Mouse (Mus musculus) thymus, adult 2 months (tissue): ENCODE data around the gene Slc5a3. TPM values are rescaled to one million over a fixed set of nuclear protein-coding genes. Genes with fewer than 3 reads are reported as not detected.

Experiments used
- DNase-seq: peaks from one replicate; pipeline ENCODE4 v3.0.0; 2021
- H3K27ac ChIP-seq: fragments of 200-500 bp; 2 replicates; pipeline ENCODE4 v1.5.1; 2012; ENCODE audit warnings: low read length, control low read depth; ENCODE audit not compliant: control insufficient read depth, insufficient read depth
- H3K27me3 ChIP-seq: fragments of 200-500 bp; 2 replicates; pipeline ENCODE4 v1.6.1; 2012; ENCODE audit warnings: mild to moderate bottlenecking, low read length, moderate library complexity, mixed read lengths; ENCODE audit not compliant: control insufficient read depth, insufficient read depth
- H3K36me3 ChIP-seq: fragments of 200-500 bp; 2 replicates; pipeline ENCODE4 v1.6.1; 2012; ENCODE audit warnings: mild to moderate bottlenecking, low read length, moderate library complexity; ENCODE audit not compliant: control insufficient read depth, insufficient read depth
- H3K4me1 ChIP-seq: fragments of 200-500 bp; replicated peaks from 2 replicates; pipeline ENCODE4 v1.6.1; 2012; ENCODE audit warnings: low read length; ENCODE audit not compliant: control insufficient read depth, insufficient read depth
- H3K4me3 ChIP-seq: fragments of 200-500 bp; 2 replicates; pipeline ENCODE4 v1.5.1; 2012; ENCODE audit warnings: mild to moderate bottlenecking, low read length, control low read depth, moderate library complexity; ENCODE audit not compliant: control insufficient read depth, insufficient read depth
- CTCF ChIP-seq: fragments of 200-500 bp; IDR thresholded peaks from 2 replicates; pipeline ENCODE4 v1.5.1; 2012; ENCODE audit warnings: mild to moderate bottlenecking, control low read depth, low read length, moderate library complexity, borderline replicate concordance; ENCODE audit not compliant: control insufficient read depth, poor library complexity, insufficient read depth; ENCODE audit errors: extremely low read depth
- POLR2A ChIP-seq: fragments of 200-500 bp; IDR thresholded peaks from 2 replicates; pipeline ENCODE4 v1.6.1; 2012; ENCODE audit warnings: mild to moderate bottlenecking, low read length, control low read depth, moderate library complexity; ENCODE audit not compliant: control insufficient read depth, poor library complexity, insufficient read depth; ENCODE audit errors: extremely low read depth
- WGBS: fragments of 180-500 bp; shearing (Covaris S2); methylation state at CpG from one replicate; pipeline ENCODE4 v1.1.7; 2018; 5-methylcytosine and 5-hydroxymethylcytosine counted together
- polyA plus RNA-seq: library from polyadenylated mRNA; depleted of rRNA; stranded (reverse); fragments of >200 nt; gene quantifications from 2 replicates; pipeline ENCODE4 v1.2.3, GENCODE M21; 2012; rRNA removed

The Slc5a3 gene
- 3.2 and 3.5 TPM in 2 replicates for polyA plus RNA-seq

DNA sequence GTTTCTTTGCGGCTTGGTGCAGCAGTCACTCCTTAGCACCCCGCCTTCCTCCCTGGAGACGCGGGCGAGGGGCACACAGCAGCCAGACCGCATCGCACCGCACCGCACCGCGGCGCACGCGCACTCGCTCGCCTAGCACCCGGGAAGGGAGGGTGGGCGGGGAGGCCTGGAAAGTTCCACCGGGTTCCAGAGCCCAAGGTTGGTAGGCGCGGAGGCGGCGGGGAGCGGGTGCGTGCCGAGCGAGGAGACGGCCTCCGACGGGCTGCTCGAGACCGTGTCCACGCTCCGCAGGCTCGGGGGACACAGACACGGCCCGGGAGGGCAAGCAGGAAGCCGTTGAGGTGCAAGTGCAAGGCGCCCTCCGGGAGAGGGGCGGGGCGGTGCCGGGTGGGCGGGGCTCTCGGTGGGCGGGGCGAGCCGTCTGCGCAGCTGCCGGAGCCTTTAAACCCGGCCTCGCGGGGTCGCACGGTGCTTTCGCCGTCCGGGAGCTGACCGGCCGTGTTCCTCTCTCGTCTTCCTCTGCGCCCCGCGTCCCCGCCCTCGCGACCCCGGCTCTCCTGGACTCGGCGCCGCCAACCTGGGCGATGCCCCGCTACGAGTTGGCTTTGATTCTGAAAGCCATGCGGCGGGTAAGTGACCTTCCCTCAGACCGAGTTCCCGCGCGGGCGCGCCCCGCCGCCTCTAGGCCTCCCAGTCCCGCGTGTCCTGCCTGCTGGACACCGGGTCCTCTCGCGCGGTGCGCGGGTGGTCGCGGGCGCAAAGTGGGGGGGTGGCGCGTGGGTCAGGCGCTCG is at the start of gene Slc5a3, which contains the start of the genes Mrps6 and Gm49711:
Slc5a3 (plus strand) TSS at position 471 of the 792 bp plus-strand sequence.
Mrps6 (plus strand) TSS at position 419 of the 792 bp plus-strand sequence.
Gm49711 (plus strand) TSS at position 465 of the 792 bp plus-strand sequence.
- peak within 1 kb of the TSS; percentile 43; the same call in 1 of the 2 replicates for H3K27ac ChIP-seq
- peak; percentile 83 for DNase-seq
- peak within 1 kb of the TSS; percentile 95 for H3K4me3 ChIP-seq
- under 1% methylated on average over 98 of the region's 99 CpGs for WGBS
- TF ChIP-seq CTCF (peak; percentile 29; the same call in 1 of the 2 replicates), POLR2A (peak; percentile 89)
- H3K4me1 ChIP-seq, result peaks cover 18% of the 10 kb centered on the region
- no peaks in the 10 kb centered on the region for H3K27me3 ChIP-seq
- no peaks in the 10 kb centered on the region for H3K36me3 ChIP-seq

DNA sequence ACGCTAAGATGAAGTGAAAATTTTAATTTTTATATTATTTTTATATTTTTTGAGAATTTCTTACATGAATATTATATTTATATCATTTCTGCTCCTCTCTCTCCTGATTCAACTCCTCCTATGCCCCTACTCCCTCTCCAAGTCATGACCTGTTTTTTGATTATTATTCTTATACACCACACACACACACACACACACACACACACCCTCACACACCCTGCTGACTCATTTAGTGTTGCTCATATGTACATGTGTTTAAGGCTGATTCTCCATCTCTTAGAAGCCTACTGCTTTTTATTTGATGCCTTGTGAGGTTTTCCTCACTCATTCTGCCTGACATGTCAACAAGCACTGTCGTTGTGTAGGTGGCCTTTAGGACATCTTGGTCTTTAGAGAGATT is 48.5 kb upstream of the Slc5a3 start:
- Histone ChIP-seq H3K4me3 (no peak overlapping the region), H3K4me1 (no peaks in the 10 kb centered on the region), H3K27ac (no peak overlapping the region), H3K36me3 (no peaks in the 10 kb centered on the region), H3K27me3 (no peaks in the 10 kb centered on the region)
- TF ChIP-seq CTCF (no peak), POLR2A (no peak)
- 98% methylated on average over 2 of the region's 2 CpGs for WGBS
- DNase-seq, result no peak

DNA sequence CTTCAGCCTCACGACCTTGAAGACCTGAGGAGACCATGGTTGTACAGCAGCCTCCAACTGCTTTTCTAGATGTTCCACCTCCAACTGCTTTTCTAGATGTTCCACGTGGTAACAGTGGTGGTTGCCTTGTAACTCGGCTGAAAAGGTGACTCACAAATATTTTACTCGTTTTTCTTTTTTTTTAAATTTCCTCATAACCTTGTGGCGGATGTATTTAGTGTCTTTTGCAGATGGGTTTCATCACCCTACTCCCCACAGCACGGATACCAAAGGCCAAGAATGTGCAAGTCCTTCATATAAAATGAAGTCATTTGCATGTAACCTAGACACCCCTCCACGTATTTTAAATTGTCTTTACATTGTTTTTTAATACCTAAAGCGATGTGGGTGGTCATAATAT is 41.3 kb upstream of the Slc5a3 start:
- no peak for TF ChIP-seq POLR2A
- no peak for TF ChIP-seq CTCF
- Histone ChIP-seq H3K36me3 (no peaks in the 10 kb centered on the region), H3K4me1 (peaks cover 13% of the 10 kb centered on the region), H3K4me3 (no peak overlapping the region), H3K27me3 (no peaks in the 10 kb centered on the region), H3K27ac (no peak overlapping the region)
- no peak for DNase-seq
- 67% methylated on average over 8 of the region's 8 CpGs for WGBS

DNA sequence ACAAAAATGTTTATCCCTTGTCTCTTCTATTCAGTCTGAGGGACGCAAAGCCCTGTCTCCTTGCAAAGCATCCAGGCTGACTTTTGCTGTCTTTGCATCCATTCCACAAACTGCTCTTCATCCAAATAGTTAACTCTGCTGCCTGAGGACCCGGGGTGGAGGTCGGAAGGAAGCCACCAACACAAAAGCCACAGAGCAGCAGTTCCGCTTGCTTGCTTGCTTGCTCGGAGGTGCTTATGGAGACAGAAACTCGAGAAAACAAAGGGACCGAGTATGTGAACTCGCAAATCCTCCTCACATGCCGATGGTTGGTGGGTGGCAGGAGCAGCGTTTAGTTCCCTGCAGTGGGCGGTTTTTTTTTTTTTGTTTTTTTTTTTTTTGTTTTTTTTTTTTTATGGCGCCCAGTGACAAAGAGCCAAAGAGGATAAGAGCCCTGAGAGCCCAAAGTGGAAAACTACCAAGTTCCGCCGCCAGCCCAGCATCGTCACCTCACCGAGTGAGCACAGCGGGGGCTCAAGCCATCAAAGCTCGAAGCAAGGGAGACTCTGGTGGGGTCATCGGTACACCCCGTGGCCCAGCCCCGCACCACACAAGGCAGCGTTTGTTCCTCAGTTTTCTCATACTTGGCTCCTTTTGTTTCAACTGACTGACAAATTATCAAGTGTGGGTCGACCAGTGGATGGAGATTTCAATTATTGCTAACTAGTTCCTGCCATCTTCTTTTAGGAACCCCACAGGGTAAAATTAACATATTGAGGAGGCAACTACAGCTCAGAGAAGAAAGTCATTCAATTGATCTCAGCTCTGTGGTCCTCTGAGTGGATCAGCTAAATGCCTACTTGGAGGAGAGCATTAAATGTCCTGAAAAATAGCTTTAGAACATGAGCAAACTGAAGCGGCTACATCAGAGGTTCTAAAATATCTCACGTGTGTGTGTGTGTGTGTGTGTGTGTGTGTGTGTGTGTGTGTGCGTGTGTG is 38.7 kb upstream of the Slc5a3 start:
- Histone ChIP-seq H3K36me3 (no peaks in the 10 kb centered on the region), H3K4me1 (peaks cover 15% of the 10 kb centered on the region), H3K4me3 (peak overlapping the region; percentile 56), H3K27me3 (no peaks in the 10 kb centered on the region), H3K27ac (peak overlapping the region; percentile 91)
- WGBS, result 2% methylated on average over 26 of the region's 26 CpGs
- TF ChIP-seq POLR2A (peak; percentile 40; the same call in 1 of the 2 replicates), CTCF (no peak)
- peak; percentile 65 for DNase-seq

DNA sequence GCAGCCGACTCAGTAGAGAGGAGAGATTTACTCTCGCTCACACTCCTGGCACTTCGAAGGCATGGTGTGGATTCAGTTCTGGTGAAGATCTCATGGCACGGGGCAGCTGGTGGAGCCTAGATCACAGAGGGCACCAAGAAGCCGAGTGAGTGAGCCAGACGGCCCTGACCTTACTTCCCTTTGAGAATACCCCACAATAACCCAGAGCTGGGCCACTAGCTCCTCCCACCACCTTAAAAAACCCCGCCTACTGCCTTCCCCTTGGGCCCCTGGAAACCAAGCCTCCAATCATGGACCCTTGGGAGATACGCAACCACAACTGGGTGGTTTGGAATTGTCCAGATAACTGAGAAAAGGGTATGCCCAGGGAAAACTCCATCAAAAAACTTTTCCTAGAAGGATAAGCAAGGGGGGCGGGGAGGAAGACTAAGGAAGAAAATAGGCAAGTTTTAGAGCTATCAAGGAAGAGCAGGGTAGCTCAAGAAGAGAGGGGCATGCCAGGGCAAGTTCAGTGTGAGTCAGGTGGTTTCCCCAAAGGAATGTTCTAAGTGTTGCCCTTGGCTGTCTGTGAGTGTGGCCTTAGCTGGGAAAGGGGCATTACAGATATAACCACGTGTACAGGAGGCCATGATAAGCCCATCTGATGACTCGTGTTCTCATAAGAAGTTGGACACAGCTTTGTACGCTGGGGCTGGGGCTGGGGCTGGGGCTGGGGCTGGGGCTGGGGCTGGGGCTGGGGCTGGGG is 36.3 kb upstream of the Slc5a3 start:
- Histone ChIP-seq H3K4me1 (peaks cover 15% of the 10 kb centered on the region), H3K27ac (no peak overlapping the region), H3K4me3 (no peak overlapping the region), H3K36me3 (no peaks in the 10 kb centered on the region), H3K27me3 (no peaks in the 10 kb centered on the region)
- WGBS, result 77% methylated on average over 12 of the region's 12 CpGs
- TF ChIP-seq CTCF (no peak), POLR2A (no peak)
- DNase-seq, result no peak
